Mouse (Mus musculus): ENCODE measurements around the gene Lalba. TPM values are rescaled to one million over a fixed set of nuclear protein-coding genes. Genes with fewer than 3 reads are reported as not detected.

The Lalba gene
- polyA plus RNA-seq, 1 experiment from 2014 or later: 0.38 TPM

DNA sequence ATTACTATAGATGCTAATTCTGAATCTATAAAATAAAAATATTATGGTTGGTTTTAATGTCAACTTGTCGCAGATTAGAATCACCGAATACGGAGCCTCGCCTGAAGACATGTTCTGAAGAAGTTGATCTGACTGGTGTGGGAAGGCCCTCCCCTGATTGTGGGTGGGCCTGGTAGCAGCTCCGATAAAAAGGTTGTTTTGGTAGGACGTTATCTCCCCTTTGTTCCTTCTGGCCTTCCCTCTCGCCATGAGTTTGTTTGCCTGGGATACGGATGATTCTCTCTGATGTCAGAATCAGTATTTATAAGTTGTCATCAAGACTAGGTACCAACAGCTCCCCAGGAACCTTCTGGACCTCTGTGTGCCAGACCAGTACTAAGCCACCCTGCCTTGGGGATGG is 29.7 kb upstream of the Lalba start:
- Histone ChIP-seq H3K36me3 (peaks cover 5% of the 10 kb centered on the region; the same call in 1 of the 2 replicates), H3K9ac (replicated peaks) (no peak overlapping the region), H3K27ac (no peak overlapping the region), H3K4me2 (no peak overlapping the region), H3K4me1 (replicated peaks) (peaks cover 7% of the 10 kb centered on the region), H3K27me3 (no peaks in the 10 kb centered on the region), H3K9me3 (no peaks in the 10 kb centered on the region), H3K4me3 (replicated peaks) (no peak overlapping the region)
- WGBS: 72% methylated on average over 8 of the region's 8 CpGs
- ATAC-seq (ENCODE audit: insufficient number of reproducible peaks, insufficient read depth, low FRiP score, low TSS enrichment, low read depth): no peak

DNA sequence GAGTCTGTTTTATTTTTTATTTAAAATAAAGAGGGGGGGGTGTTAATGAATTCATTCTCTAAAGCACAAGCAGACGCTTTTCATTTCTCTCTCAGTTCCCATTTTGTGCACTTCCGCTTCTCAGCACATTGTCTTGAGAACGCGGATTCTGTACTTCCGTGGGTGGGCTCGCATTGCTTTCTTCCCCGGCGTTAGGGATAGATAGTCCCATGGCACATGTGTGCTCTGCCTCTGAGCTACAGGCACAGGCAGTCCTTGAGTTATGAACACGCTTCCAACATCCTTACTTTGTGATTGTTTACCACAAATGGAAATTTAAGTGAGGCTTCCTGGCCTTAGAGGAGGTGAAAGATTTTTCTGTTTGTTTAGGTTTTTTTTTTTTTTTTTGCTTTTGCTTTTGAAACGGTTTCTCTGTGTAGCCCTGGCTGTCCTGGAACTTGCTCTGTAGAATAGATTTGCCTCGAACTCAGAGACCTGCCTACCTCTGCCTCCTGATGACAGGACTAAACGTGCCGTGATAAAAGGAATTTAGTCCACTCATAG is 28.9 kb upstream of the Lalba start:
- 81% methylated on average over 13 of the region's 13 CpGs for WGBS
- no peak overlapping the region for H3K27ac ChIP-seq
- peaks cover 7% of the 10 kb centered on the region for H3K4me1 ChIP-seq (replicated peaks)
- no peak overlapping the region for H3K9ac ChIP-seq (replicated peaks)
- no peaks in the 10 kb centered on the region for H3K27me3 ChIP-seq
- no peak overlapping the region for H3K4me3 ChIP-seq (replicated peaks)
- ATAC-seq (ENCODE audit: insufficient number of reproducible peaks, insufficient read depth, low FRiP score, low TSS enrichment, low read depth): no peak
- no peak overlapping the region for H3K4me2 ChIP-seq
- no peaks in the 10 kb centered on the region for H3K36me3 ChIP-seq
- no peaks in the 10 kb centered on the region for H3K9me3 ChIP-seq

DNA sequence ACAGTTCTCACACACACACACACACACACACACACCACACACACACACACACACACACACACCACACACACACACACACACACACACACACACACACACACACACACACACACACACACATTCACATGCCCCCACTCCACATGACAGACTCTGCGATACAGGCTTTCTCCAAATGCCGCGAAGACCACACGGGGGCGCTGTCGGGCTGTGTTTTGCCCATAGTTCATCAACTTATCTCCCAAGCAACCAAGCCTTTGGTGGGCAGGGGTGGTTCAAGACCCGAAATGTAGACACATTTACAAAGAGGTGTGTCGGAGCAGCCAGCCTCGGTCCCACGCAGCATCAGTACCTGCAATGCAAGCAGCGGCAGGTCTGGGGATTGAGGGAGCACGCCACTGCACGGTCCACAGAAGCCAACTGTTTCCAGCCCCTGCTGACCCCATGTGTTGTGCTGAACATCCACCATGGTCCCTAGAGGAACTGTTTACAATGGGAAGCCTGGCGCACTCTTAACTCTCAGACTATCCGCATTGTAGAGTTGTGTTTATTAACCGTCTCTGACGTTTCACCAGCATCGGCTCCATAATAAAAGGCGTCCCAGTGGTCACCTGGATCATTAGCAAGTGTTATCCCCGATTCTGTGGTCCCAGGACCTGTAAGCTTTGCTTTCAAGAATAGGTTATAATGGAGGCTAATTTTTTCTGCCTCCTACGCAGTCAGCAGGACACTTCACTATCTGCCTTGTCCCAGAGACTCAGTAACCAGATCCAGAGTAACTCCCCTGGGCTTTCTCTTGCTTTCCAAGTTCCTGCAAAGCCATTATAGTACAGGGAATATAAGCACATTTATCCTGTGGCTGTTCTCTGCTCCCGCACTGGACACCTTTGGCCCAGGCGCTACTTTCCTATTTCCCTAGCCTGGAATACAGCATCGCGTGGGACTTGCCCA is 28.2 kb upstream of the Lalba start:
- Histone ChIP-seq H3K4me3 (replicated peaks) (peak overlapping the region; percentile 18; the same call in 1 of the 2 replicates), H3K4me2 (peak overlapping the region; percentile 51), H3K27ac (no peak overlapping the region), H3K9ac (replicated peaks) (no peak overlapping the region), H3K4me1 (replicated peaks) (peaks cover 7% of the 10 kb centered on the region), H3K9me3 (no peaks in the 10 kb centered on the region), H3K27me3 (peaks cover 1% of the 10 kb centered on the region; the same call in 1 of the 2 replicates), H3K36me3 (no peaks in the 10 kb centered on the region)
- no peak for ATAC-seq (ENCODE audit: insufficient number of reproducible peaks, insufficient read depth, low FRiP score, low TSS enrichment, low read depth)
- WGBS: 31% methylated on average over 25 of the region's 25 CpGs

DNA sequence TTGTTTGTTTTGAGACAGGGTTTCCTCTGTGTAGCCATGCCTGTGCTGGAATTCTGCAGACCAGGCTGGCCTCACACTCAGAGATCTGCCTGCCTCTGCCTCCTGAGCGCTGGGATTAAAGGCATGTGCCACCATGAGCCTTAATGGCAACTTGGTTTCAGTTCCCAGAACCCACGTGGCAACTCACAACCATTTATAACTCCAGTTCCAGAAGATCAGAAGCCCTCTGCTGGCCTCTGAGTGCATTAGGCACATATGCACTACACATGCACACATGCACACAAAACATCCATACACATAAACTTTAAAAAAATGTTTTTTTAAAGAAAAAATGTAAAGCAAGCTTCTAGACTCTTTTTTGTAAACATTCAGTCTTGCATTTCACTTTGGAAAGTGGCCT is 26.9 kb upstream of the Lalba start:
- Histone ChIP-seq H3K9me3 (no peaks in the 10 kb centered on the region), H3K9ac (replicated peaks) (no peak overlapping the region), H3K36me3 (no peaks in the 10 kb centered on the region), H3K4me1 (replicated peaks) (peaks cover 7% of the 10 kb centered on the region), H3K27ac (no peak overlapping the region), H3K4me2 (no peak overlapping the region), H3K4me3 (replicated peaks) (no peak overlapping the region), H3K27me3 (peaks cover 6% of the 10 kb centered on the region; the same call in 1 of the 2 replicates)
- WGBS: 50% methylated on average over 2 of the region's 2 CpGs
- ATAC-seq (ENCODE audit: insufficient number of reproducible peaks, insufficient read depth, low FRiP score, low TSS enrichment, low read depth): no peak

DNA sequence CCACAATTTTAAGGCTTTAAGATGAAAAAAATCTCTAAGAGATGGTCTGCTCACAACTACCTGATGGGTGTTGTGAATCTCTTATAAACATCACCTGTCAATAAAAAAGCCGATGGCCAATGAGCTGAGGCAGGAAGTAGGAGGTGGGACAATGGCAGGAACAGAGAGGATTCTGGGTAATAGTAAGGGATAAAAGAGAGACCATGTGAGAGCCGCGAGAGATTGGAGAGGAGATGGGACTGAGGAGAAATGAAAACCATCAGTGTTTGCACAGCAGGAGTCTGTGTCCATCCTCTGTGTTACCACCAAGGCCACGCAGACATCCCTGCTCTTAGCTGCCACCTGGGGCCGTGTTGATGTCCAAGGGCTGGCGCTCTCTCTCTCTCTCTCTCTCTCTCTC is 24.8 kb upstream of the Lalba start:
- Histone ChIP-seq H3K9me3 (no peaks in the 10 kb centered on the region), H3K4me2 (no peak overlapping the region), H3K4me3 (replicated peaks) (no peak overlapping the region), H3K36me3 (no peaks in the 10 kb centered on the region), H3K9ac (replicated peaks) (no peak overlapping the region), H3K27ac (no peak overlapping the region), H3K4me1 (replicated peaks) (peaks cover 7% of the 10 kb centered on the region), H3K27me3 (peaks cover 6% of the 10 kb centered on the region; the same call in 1 of the 2 replicates)
- no peak for ATAC-seq (ENCODE audit: insufficient number of reproducible peaks, insufficient read depth, low FRiP score, low TSS enrichment, low read depth)
- WGBS: 87% methylated on average over 6 of the region's 6 CpGs

DNA sequence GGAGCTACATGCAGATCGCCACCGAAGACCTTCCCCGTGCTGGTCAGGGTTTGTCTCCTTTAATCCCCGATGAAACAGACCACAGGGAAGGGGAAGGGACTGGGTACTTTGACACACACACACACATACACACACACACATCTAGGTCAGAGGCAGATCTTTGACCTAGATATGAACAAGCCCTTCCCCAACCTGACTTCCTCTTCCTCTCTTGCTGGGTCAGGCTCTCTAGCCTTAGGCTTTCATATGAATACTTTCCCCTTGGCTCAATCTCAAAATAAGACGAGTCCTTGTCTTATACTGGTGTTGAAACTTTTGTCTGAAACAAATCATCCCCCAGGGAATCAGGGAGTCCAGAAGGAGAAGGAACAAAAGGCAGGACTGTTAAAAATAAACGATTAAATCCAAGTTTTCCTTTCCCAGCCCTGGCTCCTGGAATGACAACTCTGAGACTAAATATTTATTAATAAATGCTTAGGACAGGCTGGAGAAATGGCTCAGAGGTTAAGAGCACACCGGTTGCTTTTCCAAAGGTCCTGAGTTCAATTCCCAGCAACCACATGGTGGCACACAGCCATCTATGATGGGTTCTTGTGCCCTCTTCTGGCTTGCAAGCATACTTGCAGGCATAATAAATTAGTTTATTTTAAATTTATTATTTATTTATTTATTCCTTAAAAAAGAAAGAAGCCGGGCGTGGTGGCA is 23.9 kb upstream of the Lalba start:
- Histone ChIP-seq H3K27me3 (peaks cover 6% of the 10 kb centered on the region; the same call in 1 of the 2 replicates), H3K9ac (replicated peaks) (no peak overlapping the region), H3K9me3 (no peaks in the 10 kb centered on the region), H3K4me2 (no peak overlapping the region), H3K36me3 (no peaks in the 10 kb centered on the region), H3K4me1 (replicated peaks) (peaks cover 7% of the 10 kb centered on the region), H3K4me3 (replicated peaks) (no peak overlapping the region), H3K27ac (no peak overlapping the region)
- no peak for ATAC-seq (ENCODE audit: insufficient number of reproducible peaks, insufficient read depth, low FRiP score, low TSS enrichment, low read depth)
- WGBS: 84% methylated on average over 9 of the region's 9 CpGs

DNA sequence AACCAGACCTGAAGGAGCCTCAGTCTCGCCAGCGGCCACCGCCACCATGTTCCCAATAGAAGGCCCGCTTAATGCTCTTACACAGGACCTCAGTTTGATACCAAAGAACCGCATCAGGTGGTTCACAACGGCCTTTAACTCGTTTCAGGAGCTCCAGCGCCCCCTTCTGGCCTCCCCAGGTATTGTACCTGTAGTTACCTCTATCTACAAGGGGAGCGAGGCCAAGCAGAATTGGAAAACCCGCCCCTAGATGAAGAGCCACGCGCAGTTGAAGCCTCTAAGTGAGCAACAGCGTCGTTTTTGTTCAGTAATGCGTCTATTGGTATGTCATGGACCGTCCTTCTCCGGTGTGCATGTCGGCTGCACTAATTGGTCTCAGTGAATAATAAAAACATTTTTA is 22.0 kb upstream of the Lalba start:
- Histone ChIP-seq H3K4me1 (replicated peaks) (no peaks in the 10 kb centered on the region), H3K27ac (no peak overlapping the region), H3K27me3 (peaks cover 6% of the 10 kb centered on the region; the same call in 1 of the 2 replicates), H3K9ac (replicated peaks) (no peak overlapping the region), H3K36me3 (no peaks in the 10 kb centered on the region), H3K4me3 (replicated peaks) (no peak overlapping the region), H3K9me3 (no peaks in the 10 kb centered on the region), H3K4me2 (peak overlapping the region; percentile 21)
- 10% methylated on average over 18 of the region's 18 CpGs for WGBS
- no peak for ATAC-seq (ENCODE audit: insufficient number of reproducible peaks, insufficient read depth, low FRiP score, low TSS enrichment, low read depth)

DNA sequence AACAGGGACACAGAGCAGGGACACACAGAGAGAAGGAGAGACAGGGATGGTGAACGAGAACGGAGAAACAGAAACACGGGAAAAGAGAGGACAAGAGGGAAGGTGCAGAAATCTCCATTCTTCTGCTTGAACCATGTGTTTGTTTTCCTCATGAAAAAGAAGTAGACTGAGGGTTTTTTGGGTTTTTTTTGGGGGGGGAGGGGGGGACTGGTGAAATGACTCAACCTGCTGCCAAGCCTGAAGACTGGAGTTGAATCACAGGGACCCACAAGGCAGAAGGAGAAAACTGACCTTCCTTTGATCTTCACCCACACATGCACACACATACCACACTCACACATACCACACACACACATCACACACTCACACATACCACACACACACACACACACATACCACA is 20.8 kb upstream of the Lalba start:
- H3K27me3 ChIP-seq: peaks cover 6% of the 10 kb centered on the region; the same call in 1 of the 2 replicates
- no peaks in the 10 kb centered on the region for H3K4me1 ChIP-seq (replicated peaks)
- H3K9ac ChIP-seq (replicated peaks): no peak overlapping the region
- ATAC-seq (ENCODE audit: insufficient number of reproducible peaks, insufficient read depth, low FRiP score, low TSS enrichment, low read depth): no peak
- H3K36me3 ChIP-seq: no peaks in the 10 kb centered on the region
- H3K9me3 ChIP-seq: no peaks in the 10 kb centered on the region
- H3K4me3 ChIP-seq (replicated peaks): no peak overlapping the region
- H3K27ac ChIP-seq: no peak overlapping the region
- 80% methylated on average over 3 of the region's 3 CpGs for WGBS
- H3K4me2 ChIP-seq: no peak overlapping the region

DNA sequence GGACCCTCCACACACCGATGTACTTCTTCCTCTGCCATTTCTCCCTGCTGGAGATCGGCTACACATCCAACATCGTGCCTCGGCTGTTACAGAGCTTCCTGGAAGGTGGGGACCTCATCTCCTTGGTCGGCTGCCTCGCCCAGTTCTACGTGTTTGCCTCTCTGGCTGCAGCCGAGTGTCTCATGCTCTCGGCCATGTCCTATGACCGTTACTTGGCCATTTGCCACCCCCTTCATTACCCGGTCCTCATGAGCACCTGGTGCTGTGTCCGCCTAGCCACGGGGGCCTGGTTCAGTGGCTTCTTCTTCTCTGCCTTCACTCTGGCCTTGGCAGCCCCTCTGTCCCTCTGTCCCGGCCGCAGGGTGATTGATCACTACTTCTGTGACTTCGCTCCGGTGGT is 15.1 kb upstream of the Lalba start:
- Histone ChIP-seq H3K9me3 (no peaks in the 10 kb centered on the region), H3K9ac (replicated peaks) (no peak overlapping the region), H3K4me3 (replicated peaks) (no peak overlapping the region), H3K4me1 (replicated peaks) (no peaks in the 10 kb centered on the region), H3K4me2 (no peak overlapping the region), H3K27me3 (no peaks in the 10 kb centered on the region), H3K27ac (no peak overlapping the region), H3K36me3 (no peaks in the 10 kb centered on the region)
- 84% methylated on average over 17 of the region's 17 CpGs for WGBS
- no peak for ATAC-seq (ENCODE audit: insufficient number of reproducible peaks, insufficient read depth, low FRiP score, low TSS enrichment, low read depth)

DNA sequence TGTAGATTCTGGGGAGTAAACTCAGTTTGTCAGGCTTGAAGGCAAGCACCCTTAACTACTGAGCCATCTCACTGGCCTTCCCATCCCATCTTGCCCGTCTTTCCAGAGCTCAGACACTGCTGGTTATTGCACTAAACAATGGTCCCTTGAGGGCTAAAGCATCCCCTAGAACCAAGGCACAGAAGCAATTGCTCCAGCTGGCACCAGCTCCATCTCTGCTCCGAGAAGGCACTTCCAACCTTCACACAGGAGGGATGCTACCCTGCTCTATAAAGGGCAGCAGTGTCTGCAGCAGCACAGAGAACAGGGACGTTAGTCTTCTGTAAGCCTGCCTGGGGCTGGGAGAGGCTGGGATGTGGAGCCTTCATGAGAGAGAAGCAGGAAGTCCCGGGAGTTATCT is 9.6 kb upstream of the Lalba start, which contains the start of gene Olfr279:
TSS of gene Olfr279 (plus strand) at position 301 of the 400 bp plus-strand sequence.
- no peak for ATAC-seq (ENCODE audit: insufficient number of reproducible peaks, insufficient read depth, low FRiP score, low TSS enrichment, low read depth)
- Histone ChIP-seq H3K27me3 (no peaks in the 10 kb centered on the region), H3K36me3 (no peaks in the 10 kb centered on the region), H3K27ac (no peak within 1 kb of the TSS), H3K4me1 (replicated peaks) (no peaks in the 10 kb centered on the region), H3K9me3 (no peaks in the 10 kb centered on the region), H3K4me3 (replicated peaks) (no peak within 1 kb of the TSS), H3K4me2 (no peak within 1 kb of the TSS), H3K9ac (replicated peaks) (no peak within 1 kb of the TSS)
- 58% methylated on average over 4 of the region's 4 CpGs for WGBS

DNA sequence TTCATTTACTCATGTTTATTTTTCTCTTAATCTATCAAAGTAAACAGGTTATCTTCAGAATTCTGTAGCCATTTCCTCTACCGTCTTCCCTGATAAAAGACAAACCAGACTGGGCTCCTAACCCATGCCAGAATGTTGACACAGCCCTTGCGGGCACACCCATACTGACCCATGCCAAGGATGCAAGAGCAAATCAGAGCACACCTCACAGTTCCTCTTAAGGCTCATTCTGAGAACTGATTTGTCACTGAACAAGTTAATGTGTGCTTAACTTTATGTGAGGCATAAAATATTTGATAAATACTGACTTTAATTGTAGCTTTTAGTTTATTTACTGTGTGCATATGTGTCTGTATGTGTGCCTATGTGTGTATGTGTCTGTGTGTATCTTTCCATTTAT is 8.8 kb upstream of the Lalba start:
- Histone ChIP-seq H3K9ac (replicated peaks) (no peak overlapping the region), H3K4me1 (replicated peaks) (no peaks in the 10 kb centered on the region), H3K4me2 (no peak overlapping the region), H3K4me3 (replicated peaks) (no peak overlapping the region), H3K9me3 (no peaks in the 10 kb centered on the region), H3K27me3 (no peaks in the 10 kb centered on the region), H3K27ac (no peak overlapping the region), H3K36me3 (no peaks in the 10 kb centered on the region)
- 76% methylated on average over 2 of the region's 2 CpGs for WGBS
- ATAC-seq (ENCODE audit: insufficient number of reproducible peaks, insufficient read depth, low FRiP score, low TSS enrichment, low read depth): no peak

Data from limb, embryonic 12.5 days (tissue).